Mouse (Mus musculus): Measurements from ENCODE around the gene Pten. TPM values are rescaled to one million over a fixed set of nuclear protein-coding genes. Genes with fewer than 3 reads are reported as not detected.
"Not testable (repeated sequence)": the region's sequence is repeated elsewhere in the genome, so short reads cannot be mapped to it uniquely, and the experiment has no call there.

The Pten gene
- total RNA-seq, 2 experiments from 2014 or later, result 73.4 to 83.9 TPM

DNA sequence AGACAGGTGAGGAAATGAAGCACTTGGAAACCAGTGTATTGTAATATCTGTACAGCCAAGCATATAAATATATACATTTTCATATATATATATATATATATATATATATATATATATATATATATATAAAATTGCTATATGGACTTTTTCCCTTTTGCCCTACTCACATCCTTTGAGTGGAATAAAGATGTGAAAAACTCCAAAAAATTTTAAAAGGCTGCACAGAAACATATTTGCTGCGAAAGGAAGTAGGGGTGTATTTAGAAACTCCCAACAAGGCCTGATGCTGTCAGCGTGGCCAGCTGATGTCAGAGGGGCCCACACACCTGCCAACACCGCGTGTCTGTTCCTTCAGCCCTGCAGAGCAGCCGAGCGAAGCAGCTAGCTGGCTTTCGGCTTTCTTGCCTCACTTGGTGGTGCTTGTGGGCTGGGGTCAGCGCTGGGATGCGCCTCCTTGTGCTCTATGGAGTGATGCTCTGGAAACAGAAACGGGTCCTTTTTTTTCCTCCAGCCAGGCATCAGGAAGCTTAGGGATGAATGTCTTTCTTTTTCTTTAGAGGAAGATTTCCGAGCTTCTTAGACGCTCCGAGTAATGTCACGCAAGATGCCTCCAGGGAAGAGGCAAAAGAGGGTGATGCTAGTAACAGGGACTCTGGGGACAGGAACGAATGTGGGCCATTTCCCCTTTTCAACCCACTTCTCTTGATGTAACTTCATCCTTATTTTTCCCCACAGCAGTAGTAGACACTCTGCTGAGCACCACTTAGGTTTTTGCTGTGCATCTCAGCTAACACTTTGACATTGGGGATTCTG lies 2.9 kb upstream of the Pten start:
- DNase-seq, result no peak

DNA sequence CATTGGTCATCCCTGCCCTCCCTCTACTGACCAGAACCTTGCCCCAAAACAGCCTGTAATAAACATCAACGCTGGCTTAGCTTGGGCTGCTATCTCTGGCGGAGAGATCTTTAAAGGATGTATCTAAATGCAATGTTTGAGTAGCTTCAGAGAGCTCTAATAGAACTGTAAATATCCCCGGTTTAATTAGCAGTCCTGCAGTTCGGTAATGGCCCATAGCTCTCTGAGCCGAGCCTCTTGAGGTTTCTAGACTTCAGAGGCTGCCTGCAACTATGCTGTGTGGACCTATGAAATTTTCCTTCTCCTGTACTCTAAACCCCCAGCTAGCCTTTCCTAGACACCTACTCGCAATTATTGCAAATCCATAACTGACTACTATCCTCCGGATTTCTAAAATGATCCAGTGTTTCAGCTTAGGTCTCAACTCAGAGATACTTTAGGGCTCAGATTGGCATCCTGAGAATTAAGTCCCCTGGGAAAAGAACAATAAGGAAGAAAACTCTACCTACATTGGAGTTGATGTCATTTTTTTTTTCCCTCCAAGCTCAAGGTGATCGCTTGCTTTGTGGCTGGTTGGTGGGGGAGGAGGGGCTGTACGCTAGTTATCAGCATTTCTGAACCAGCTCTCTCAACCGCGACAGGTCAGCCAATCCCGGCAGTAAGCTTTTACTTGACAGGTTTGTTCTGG lies 2.0 kb upstream of the Pten start:
- no peak for DNase-seq

DNA sequence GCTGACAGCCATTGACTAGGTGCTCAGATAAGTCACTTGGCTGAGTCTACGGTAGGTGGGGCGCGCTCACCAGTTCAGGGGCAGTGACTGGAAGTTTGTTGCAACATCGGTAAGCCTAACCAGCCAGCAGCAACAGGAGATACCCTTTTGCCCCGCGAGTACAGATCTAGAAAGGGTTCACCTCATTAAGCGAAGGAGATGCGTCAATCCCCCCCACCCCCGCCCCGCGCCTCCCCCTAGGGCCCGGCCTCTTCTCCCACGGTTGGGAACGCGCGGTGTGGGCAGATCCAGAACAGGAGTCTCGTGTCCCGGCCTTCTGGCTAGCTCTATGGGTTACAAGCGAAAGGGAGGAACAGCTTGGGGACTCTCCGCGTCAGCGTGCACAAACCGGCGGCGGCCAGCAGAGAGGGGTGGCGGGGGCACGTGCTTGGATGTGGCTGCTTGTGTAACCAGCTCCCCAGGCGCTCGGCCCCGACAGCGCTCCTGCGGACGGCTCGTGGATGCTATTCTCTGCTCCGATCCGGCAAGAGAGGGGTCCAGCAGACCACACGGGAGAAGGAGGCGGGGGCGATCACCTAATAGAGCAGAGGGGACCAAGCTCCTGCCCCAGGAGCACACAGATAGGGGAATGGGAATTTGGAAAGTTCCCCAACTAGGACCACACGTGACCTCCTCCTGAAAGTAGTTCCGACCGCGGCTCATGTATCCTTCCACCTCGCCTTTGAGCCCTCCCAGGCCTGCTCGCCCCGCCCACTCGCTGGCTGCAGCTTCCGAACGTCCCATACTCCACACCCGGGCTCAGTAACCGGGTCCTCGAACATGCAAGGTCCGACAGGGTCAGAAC lies 1.3 kb upstream of the Pten start:
- peak; percentile 98 for DNase-seq

DNA sequence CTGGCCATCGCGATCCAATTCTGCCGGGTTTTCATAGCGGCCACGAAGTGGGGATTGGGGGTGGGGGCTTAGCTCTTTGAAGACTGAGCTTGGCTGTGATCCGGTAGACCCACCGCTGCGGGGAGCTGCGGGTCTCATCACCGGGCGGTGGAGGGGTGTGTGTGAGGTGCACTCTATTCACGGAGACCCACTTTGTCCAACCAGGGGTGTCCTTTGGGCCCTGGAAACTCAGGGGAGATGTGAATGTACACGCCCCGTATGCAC lies 729 bp upstream of the Pten start:
- no peak for DNase-seq

DNA sequence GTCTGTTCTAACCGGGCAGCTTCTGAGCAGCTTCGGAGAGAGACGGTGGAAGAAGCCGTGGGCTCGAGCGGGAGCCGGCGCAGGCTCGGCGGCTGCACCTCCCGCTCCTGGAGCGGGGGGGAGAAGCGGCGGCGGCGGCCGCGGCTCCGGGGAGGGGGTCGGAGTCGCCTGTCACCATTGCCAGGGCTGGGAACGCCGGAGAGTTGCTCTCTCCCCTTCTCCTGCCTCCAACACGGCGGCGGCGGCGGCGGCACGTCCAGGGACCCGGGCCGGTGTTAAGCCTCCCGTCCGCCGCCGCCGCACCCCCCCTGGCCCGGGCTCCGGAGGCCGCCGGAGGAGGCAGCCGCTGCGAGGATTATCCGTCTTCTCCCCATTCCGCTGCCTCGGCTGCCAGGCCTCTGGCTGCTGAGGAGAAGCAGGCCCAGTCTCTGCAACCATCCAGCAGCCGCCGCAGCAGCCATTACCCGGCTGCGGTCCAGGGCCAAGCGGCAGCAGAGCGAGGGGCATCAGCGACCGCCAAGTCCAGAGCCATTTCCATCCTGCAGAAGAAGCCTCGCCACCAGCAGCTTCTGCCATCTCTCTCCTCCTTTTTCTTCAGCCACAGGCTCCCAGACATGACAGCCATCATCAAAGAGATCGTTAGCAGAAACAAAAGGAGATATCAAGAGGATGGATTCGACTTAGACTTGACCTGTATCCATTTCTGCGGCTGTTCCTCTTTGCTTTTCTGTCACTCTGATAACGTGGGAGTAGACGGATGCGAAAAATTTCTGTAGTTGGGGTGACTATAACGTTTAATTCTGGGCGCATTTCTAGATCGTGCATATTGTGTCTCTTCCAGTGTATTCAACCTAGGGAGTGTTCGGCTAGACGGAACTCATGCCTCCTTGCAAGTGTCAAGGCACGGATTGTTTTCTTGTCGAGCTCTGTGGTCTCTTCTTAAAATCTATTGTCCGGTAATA lies 815 bp downstream of the Pten start:
- DNase-seq, result peak; percentile 61 to 73

DNA sequence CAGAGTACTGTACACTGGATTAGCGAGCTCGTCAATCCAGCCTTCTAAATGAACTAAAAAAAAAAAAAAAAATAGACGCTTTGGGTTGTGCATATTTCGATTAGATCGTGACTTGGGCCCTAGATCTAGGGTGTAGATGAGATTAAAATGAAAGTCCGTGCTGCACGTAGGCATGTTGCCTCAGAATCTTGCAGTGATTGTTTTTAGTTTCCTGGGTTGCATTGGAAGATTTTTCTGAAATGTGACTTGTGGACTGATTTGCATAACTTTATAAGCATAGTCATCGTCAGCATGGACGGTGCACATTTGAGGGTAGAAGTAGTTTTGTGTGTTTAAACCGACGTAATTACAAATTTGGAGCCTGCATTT lies 1.5 kb downstream of the Pten start:
- DNase-seq, result no peak

DNA sequence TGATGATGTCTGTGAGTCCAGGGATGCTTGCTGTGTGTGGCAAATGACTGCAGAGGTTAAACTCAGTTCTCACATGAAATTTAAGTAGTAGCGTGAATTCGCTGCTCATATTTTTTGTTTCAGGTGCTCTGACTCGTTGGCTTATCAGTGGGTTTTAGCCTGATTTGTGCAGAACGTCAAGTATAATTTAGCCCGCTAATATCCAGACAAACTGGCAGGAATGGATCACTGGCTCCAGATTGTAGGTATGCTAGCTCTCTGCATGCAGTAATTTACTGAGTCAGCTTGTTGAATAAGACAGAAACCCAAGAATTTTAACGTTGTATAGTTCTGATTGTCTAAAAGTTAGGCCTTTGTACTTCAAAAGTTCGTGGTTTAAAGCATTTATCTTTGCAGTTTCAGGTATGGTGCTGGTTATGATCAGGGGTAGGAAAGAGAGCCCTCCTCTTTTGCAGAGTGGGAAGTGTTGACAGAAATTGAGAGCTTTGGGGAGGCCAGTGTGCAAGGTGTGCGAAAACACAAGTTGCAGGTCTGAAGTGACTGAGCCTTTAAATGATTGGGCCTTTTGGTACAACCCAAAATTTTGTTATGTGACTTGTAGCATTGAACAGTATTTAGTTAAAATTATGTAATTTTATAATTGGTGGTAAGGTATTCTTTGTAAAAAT lies 2.2 kb downstream of the Pten start:
- DNase-seq, result no peak

DNA sequence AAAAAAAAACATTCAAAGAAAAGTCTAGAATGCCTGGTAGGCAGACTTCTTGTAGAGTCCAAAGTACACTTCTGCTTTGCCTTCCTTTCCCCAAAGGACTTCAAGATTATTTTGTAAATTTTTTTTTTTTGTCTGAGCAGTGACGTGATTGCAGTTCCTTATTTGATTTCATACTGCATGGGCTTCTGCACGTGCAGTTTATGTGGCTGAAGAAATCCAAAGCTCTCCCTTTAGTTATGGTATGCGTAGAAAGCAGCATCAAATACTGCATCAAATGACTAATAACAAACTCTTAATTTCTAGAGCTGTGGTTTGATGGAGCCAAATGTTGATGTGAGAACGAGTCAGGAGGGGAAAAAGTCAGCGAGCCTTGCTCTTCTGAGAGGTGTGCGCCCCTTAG lies 3.2 kb downstream of the Pten start:
- no peak for DNase-seq

DNA sequence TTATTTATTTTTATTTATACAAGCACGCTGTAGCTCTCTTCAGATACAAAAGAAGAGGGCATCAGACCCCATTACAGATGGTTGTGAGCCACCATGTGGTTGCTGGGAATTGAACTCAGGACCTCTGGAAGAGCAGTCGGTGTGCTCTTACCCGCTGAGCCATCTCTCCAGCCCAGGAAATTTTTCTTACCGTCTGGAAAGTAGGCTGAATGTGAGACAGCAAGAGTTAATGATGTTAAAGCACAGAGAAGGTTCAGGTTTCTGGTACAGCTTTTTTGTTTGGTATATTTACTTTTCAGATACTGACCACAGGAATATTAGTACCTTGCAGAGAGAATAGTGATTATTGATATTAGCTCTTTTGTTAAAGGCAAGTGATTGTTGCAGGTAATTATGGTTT lies 3.9 kb downstream of the Pten start:
- no peak for DNase-seq

DNA sequence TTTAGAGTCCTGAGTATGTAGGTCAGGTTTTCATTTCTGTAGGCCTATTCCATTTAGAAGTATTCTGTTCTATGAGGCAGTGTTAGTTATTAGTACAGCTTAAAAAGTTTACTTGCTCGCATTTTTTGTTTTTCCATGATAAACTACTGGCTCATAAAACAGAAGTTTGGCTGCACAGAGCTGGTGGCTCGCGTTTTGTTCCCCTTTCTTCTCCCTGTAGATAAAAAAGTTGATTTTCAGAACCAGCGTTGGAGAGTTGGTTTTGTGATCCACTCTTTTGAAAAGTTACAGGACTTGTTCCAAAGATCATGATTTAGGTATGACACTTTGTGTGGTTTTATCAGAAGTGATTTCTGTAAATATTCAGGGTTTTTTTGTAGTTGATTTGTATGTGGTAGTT lies 5.2 kb downstream of the Pten start:
- no peak for DNase-seq

DNA sequence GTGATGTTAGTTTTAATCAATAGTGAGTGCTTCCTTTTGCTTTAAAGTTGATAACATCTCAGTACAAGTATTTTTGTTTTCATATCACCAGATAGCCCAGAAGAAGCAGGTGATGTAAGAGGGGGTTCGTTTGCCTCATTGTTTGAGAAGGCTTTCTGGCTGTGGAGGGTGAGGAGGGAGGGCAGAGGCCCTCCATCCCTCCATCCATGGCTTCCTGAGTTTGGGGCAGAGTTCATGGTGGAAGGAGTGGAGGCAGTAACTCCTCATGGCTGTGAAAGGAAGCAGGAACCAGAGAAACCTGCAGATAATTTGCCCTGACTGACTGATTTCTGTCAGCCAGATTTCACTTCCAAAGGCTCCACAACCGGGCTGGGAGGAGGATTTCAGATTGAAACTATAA lies 21.1 kb downstream of the Pten start:
- no peak for DNase-seq

DNA sequence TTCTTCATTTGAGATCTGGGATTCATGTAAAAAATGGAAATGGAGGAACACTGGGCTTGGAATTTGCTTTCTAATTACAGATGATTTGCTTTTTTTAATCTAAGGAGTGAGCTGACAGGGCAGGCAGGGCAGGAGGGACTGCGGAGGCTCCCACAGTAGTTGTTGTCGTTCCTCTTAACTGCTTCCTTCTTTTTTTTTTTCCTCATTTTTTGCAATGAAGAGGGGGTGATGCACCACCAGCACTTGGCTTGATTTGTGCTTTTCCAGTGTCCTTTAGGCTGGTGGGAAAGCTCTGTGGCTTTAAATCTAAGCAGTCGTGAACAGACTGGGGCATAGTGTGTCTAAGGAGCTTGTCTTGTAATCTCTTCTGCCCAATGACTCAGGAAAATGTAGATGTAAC lies 21.8 kb downstream of the Pten start:
- DNase-seq, result no peak

DNA sequence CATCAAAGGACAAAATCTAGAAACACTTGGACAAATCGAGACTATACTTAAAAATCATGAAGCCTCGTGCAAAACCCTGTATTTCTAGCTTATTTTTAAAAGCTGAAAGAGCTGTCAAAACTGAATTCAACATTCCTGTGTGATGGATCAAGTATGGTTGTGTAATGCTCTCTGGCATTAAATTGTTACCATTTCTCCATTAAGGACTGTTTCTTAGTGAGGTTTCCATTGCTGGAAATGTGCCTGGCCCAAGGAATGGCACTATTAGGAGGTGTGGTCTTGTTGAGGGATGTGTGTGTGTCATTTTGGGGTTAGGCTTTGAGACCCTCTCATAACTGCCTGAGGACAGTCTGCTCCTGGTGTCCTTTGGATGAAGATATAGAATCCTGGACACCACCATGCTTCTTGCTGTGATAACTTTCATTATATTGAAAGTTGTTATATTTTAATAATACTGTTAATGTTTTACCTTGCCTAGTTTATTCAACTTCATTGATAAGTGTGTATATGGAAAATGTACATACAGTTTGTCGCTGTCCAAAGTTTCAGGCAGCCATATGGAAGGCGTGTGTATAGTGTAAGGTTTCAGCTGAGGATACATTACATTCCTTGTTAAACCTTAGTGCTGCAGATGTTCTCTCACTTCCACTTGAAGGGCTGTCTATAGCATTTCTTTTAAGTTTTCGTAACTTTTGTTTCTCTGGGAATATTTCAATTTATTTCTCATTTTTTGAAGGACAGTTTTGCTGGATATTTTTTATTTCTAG lies 24.2 kb downstream of the Pten start:
- no peak for DNase-seq

DNA sequence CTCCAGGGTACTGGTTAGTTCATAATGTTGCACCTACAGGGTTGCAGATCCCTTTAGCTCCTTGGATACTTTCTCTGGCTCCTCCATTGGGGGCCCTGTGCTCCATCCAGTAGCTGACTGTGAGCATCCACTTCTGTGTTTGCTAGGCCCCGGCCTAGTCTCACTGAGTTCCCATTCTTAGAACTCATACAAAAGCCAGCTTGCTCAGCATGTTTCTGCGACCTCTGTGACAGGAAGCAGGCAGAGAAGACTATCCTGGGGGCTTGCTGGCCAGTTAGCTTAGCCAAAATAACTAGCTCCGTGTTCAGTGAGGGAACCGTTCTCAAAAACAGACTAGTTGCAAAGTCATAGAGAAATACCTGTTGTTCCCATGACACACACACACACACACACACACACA lies 30.1 kb downstream of the Pten start:
- DNase-seq, result not testable (repeated sequence)

DNA sequence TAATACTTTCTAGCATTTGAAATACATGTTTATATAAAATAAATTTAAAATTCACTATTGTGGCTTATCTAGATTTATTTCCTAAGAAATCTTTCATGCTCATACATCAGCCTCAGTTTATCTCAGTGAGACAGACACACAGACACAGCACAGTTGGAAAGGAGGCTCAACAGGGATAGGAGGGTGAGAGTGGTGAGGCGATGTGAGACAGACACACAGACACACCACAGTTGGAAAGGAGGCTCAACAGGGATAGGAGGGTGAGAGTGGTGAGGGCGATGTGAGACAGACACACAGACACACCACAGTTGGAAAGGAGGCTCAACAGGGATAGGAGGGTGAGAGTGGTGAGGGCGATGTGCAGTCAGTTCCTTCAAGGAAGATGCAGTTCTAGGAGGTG lies 30.7 kb downstream of the Pten start:
- DNase-seq, result not testable (repeated sequence)

DNA sequence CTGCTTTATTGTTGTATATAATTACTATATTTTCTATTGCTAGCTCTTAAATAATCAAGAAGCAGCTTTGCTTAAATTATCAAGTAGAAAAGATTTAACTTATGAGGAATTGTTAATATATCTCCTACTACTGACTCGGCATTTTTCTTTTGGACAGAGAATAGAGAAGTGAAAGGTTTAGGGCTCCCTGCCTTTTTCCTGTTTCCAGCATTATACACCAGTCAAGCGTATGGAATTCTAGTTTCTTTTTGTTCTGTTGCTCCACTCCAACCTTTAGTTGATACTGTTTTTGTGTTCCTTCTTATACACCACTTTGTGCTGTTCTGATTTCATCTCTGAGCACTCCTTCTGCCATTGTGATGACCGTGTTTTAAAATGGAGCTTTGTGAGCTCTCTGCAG lies 32.2 kb downstream of the Pten start:
- no peak for DNase-seq

DNA sequence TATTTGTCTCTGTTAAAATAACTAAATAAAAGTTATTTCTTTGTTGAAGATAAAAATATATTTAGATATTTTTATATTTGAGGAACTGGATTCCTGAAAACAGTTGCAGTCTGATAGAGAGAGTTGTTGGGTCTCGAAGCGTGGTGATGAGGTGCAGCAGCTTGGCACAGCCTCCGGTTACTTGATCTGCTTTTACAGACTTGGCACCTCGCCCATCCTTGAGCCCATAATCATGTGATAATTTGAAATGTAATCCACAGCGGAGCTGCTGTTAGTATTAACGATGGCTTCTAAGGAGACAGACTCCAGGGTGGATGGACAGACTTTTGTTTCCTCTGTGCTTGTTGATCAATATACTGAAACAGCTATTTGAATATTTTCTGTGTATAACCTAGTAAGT lies 35.3 kb downstream of the Pten start:
- peak; percentile 82 to 83 for DNase-seq

DNA sequence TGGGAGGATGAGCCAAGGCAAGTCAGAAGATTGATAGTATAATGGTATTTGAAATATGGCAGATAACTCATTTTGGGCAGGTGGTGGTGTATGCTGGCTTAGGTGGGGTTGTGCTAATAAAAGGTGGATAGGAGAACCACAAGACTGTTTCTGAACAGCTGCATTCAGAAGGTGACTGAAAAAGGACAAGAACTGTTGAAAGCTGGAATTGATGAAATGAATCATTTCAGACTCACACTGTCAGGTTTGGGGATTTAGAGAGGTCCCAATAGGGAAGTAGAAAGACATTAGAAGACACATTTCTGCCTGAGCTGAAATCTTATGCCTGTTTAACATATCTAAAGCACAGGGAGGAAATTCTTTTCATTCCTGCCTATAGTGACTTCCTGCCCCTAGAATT lies 36.6 kb downstream of the Pten start:
- no peak for DNase-seq

DNA sequence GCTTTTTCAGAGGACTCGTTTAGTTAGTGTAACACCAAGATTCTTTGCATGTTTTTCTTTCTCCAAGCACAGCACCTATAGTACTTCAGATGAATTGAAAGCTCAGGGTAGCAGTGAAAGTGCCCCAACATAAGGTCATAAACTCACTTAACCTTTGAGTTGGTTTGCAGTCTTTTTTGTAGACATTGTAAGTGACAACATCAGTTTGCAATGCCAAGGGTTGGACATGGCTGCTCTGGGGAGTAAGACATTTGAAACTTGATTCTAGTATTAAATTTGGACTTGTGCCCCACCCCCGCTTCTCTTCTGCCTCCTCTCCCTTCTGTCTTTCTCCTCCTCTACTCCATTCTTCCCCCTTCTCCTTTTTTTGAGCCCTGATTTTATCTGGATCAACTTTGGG lies 43.3 kb downstream of the Pten start:
- peak in 1 of 2 experiments; percentile 11 for DNase-seq

DNA sequence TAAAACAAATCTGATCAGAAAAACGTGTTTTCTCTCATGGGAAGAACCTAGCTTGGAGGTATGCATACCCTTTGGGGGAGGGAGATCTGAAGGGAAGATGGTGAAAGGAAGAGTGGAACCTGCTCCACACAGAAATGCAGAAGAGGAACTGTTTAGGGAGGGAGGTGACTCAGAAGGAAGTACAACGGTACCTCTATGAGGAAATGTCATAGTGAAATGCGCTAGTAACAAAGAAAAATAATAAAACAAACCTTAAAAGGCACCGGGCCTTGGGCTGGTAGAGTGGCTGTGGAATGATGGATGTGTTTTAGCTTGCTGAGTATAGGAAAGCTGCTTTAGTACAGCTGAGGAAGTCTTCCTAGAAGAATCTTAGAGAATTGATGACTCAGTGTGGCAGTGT lies 47.4 kb downstream of the Pten start:
- no peak for DNase-seq

DNA sequence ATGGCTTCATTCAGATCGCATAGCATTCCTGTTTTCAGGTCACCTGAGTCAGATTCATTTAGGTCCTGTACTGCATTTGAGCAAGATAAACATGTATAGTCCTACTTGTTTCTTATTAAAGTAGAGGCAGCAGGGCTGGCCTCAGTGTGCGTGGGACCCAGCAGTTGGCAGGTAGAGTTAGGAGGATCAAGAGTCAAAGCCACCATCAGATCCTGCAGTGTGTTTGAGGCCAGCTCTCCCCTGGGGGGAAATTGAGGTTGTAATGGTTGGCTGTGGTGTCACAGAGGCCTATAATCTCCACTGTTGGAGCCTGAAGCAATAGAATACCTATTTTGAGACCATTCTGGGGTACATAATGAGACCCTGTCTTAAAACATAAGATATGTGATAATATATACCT lies 50.3 kb downstream of the Pten start:
- no peak for DNase-seq
